Mouse (Mus musculus) neural tube, embryonic 15.5 days (tissue): ENCODE data around the gene Gm47995. TPM values are rescaled to one million over a fixed set of nuclear protein-coding genes. Genes with fewer than 3 reads are reported as not detected.

ENCODE experiments used
- ATAC-seq: fragments of 200-750 bp; cut with Nextera tagmentation; 2 replicates; pipeline ENCODE4 v1.8.0; 2017; ENCODE audit warnings: mild to moderate bottlenecking, moderate TSS enrichment, moderate library complexity; ENCODE audit not compliant: low FRiP score
- H3K27ac ChIP-seq: fragments of 300-500 bp; sonication (generic); replicated peaks from 2 replicates; pipeline ENCODE4 v1.5.1; 2015; ENCODE audit warnings: mild to moderate bottlenecking, inconsistent platforms
- H3K27me3 ChIP-seq: fragments of 300-500 bp; sonication (generic); replicated peaks from 2 replicates; pipeline ENCODE4 v1.6.1; 2015; ENCODE audit warnings: inconsistent platforms
- H3K36me3 ChIP-seq: fragments of 300-500 bp; sonication (generic); 2 replicates; pipeline ENCODE4 v1.6.1; 2015; ENCODE audit warnings: inconsistent platforms
- H3K4me1 ChIP-seq: fragments of 300-500 bp; sonication (generic); 2 replicates; pipeline ENCODE4 v1.6.1; 2015; ENCODE audit warnings: inconsistent platforms
- H3K4me2 ChIP-seq: fragments of 300-500 bp; sonication (generic); 2 replicates; pipeline ENCODE4 v1.6.1; 2015; ENCODE audit warnings: inconsistent platforms, mild to moderate bottlenecking, moderate library complexity
- H3K4me3 ChIP-seq: fragments of 300-500 bp; sonication (generic); replicated peaks from 2 replicates; pipeline ENCODE4 v1.5.1; 2015; ENCODE audit warnings: mild to moderate bottlenecking, inconsistent platforms
- H3K9ac ChIP-seq: fragments of 300-500 bp; sonication (generic); replicated peaks from 2 replicates; pipeline ENCODE4 v1.6.1; 2015; ENCODE audit warnings: mild to moderate bottlenecking, inconsistent platforms
- H3K9me3 ChIP-seq: fragments of 300-500 bp; sonication (generic); replicated peaks from 2 replicates; pipeline ENCODE4 v1.6.1; 2016; ENCODE audit warnings: inconsistent platforms
- WGBS: fragments of 180-500 bp; shearing (Covaris S2); methylation state at CpG from one replicate; pipeline ENCODE4 v1.1.7; 2015; ENCODE audit warnings: mixed read lengths; 5-methylcytosine and 5-hydroxymethylcytosine counted together
- polyA plus RNA-seq: library from polyadenylated mRNA; unstranded; fragments of >200 nt; fragmentation: Nextera tagmentation; extraction: Ambion mirVana; gene quantifications from 2 replicates; pipeline ENCODE4 v1.2.1, GENCODE M21; 2015

The Gm47995 gene
- polyA plus RNA-seq, 1 experiment from 2014 or later = not detected

DNA sequence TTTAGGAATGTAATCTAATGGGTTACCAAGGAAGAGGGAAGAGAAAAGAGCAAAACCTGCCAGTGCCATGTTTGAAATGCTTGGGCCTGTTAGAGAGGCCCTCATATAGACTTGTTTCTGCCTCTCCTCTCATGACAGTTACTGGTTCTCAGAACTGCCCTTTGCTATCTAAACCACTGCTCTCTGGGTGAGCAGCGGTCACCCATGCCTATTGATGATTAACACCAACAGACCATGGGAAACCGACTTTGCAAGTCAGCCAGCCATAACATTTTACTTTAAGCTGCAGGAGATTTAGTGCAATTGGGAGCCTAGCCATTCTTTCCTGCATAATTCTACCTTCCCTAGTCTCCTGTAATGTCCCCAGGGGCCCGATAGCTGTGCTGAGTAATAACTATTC is 18.2 kb downstream of the Gm47995 start:
- H3K9me3 ChIP-seq = no peaks in the 10 kb centered on the region
- no peaks in the 10 kb centered on the region for H3K36me3 ChIP-seq
- no peak overlapping the region for H3K27ac ChIP-seq
- no peaks in the 10 kb centered on the region for H3K27me3 ChIP-seq
- no peak for ATAC-seq
- no peak overlapping the region for H3K4me3 ChIP-seq
- H3K9ac ChIP-seq = no peak overlapping the region
- 61% methylated on average over 3 of the region's 3 CpGs for WGBS
- H3K4me2 ChIP-seq = no peak overlapping the region
- 0 out of 2 replicates have a peak, but pooled peaks cover 2% of the 10 kb centered on the region for H3K4me1 ChIP-seq

DNA sequence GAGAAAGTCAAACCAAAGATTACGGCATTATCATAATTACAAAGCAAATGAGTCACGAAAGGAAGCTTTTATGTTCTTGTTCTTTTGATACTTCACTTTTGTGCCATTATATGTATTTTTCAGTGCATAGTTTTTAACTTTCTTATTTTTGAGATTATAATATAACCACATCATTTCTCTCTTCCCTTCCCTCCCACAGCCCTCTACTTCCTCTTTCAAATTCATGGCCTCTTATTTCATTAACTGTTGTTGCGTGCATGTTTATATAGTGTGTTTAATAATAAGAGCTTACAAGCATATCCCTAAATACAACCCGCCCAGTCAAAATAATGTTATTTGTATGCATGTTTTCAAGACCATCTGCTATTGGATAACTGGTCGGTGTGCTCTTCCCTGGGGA is 20.8 kb downstream of the Gm47995 start:
- no peaks in the 10 kb centered on the region for H3K36me3 ChIP-seq
- 88% methylated on average over 5 of the region's 5 CpGs for WGBS
- no peak overlapping the region for H3K4me3 ChIP-seq
- H3K27ac ChIP-seq = no peak overlapping the region
- no peak for ATAC-seq
- H3K4me2 ChIP-seq = no peak overlapping the region
- no peaks in the 10 kb centered on the region for H3K9me3 ChIP-seq
- no peak overlapping the region for H3K9ac ChIP-seq
- 0 out of 2 replicates have a peak, but pooled peaks cover 2% of the 10 kb centered on the region for H3K4me1 ChIP-seq
- no peaks in the 10 kb centered on the region for H3K27me3 ChIP-seq

DNA sequence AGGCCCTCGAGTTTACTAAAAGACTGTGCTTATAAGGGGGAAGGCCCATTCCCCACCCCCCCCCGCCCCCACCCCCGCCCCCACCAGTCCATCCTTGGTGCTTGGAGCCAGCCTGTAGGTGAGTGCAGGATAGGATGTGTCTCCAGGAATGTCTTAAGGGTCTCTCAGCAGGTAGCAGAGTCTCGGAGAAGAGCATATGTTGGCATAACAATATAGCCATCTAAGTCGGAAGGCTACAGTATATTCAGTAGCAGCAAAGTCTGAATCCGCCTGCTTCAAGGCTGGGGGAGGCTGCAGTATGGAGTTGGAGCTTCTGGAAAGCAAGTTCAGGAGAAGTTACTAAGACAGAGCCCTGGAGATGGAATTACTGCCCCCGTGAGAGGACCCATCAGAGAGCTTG is 21.9 kb downstream of the Gm47995 start:
- H3K4me3 ChIP-seq = no peak overlapping the region
- H3K4me1 ChIP-seq = 0 out of 2 replicates have a peak, but pooled peaks cover 2% of the 10 kb centered on the region
- no peaks in the 10 kb centered on the region for H3K36me3 ChIP-seq
- WGBS = 75% methylated on average over 7 of the region's 7 CpGs
- no peaks in the 10 kb centered on the region for H3K27me3 ChIP-seq
- ATAC-seq = no peak
- no peak overlapping the region for H3K4me2 ChIP-seq
- no peak overlapping the region for H3K27ac ChIP-seq
- H3K9me3 ChIP-seq = no peaks in the 10 kb centered on the region
- no peak overlapping the region for H3K9ac ChIP-seq

DNA sequence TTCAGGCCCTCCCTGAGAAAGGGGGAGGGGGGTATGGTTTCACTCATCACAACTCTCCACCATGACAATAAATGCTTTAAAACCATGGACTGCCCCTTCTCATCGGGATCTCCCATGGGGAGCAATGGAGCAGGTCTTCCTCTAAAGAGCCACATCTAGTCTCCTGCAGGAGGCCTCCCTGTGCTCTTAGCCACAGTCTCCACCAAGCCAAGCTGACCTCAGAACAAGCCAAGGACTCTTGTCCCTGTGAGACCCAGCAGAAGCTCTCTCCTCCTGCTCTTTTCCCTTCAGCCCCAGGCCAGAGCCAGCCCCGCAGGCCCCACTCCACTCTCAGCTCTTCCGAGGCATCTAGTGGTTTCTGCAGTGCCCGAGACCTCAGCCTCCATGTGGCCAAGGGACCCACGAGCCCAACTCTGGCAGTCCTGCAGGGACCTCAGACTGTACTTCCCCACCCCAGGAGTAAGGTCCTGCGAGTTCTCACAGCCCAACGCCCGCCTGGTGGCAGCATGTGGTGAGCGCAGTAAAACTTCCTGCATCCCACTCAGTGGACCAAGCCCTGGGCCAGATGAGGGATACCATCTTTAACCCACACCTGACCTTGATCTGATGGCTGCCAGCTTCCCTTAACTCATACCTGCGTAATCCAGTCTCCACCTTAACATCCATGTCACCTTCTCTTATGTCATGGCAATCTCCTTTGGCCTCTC is 24.5 kb downstream of the Gm47995 start:
- Histone ChIP-seq H3K9ac (no peak overlapping the region), H3K27ac (no peak overlapping the region), H3K4me3 (no peak overlapping the region), H3K9me3 (no peaks in the 10 kb centered on the region), H3K36me3 (no peaks in the 10 kb centered on the region), H3K4me2 (no peak overlapping the region), H3K27me3 (no peaks in the 10 kb centered on the region), H3K4me1 (no peaks in the 10 kb centered on the region)
- 90% methylated on average over 10 of the region's 10 CpGs for WGBS
- ATAC-seq = no peak

DNA sequence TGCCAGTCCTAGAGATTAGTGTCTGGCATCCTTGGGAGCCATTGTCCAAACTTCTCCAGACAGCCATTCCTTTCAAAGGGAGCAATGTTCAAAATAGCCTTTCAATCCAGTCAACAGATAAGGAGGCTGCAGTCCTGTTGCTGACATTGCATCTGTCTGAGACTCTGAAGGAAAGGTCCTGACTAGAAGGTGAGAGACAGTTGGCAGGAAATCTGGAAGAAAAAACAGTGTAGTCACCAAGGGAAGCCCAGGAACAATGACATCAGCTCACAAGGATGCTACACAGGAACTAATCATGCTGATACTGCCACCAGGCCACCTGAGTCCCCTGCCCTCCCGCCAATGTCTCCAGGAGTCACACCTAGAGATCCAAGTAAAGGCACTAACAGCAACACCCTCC is 25.1 kb downstream of the Gm47995 start:
- no peak overlapping the region for H3K4me3 ChIP-seq
- H3K36me3 ChIP-seq = no peaks in the 10 kb centered on the region
- no peak overlapping the region for H3K4me2 ChIP-seq
- WGBS = 62% methylated on average over 1 of the region's 1 CpGs
- no peak for ATAC-seq
- H3K9me3 ChIP-seq = no peaks in the 10 kb centered on the region
- H3K27me3 ChIP-seq = no peaks in the 10 kb centered on the region
- H3K4me1 ChIP-seq = no peaks in the 10 kb centered on the region
- no peak overlapping the region for H3K27ac ChIP-seq
- no peak overlapping the region for H3K9ac ChIP-seq

DNA sequence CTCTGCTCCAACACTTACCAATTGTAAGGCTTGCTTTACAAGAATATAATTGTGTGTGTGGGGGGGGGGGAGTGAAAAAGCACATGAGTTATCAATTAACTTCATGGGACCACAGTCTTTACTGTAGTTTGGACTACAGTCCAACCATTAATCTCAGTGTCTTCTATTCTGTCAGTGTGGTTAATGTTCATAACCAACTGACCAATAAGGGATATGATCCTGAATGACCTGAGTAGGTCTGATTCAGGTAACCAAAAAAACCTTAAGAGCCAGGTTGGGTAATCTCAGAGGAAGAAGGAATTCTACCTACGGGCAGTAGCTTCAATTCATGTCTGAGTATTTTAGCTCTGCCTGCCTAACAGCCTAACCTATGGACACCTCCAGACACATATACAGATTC is 26.3 kb downstream of the Gm47995 start:
- no peaks in the 10 kb centered on the region for H3K9me3 ChIP-seq
- no peak overlapping the region for H3K27ac ChIP-seq
- 97% methylated on average over 1 of the region's 1 CpGs for WGBS
- no peaks in the 10 kb centered on the region for H3K27me3 ChIP-seq
- H3K4me1 ChIP-seq = no peaks in the 10 kb centered on the region
- H3K36me3 ChIP-seq = no peaks in the 10 kb centered on the region
- ATAC-seq = no peak
- no peak overlapping the region for H3K4me3 ChIP-seq
- no peak overlapping the region for H3K4me2 ChIP-seq
- no peak overlapping the region for H3K9ac ChIP-seq

DNA sequence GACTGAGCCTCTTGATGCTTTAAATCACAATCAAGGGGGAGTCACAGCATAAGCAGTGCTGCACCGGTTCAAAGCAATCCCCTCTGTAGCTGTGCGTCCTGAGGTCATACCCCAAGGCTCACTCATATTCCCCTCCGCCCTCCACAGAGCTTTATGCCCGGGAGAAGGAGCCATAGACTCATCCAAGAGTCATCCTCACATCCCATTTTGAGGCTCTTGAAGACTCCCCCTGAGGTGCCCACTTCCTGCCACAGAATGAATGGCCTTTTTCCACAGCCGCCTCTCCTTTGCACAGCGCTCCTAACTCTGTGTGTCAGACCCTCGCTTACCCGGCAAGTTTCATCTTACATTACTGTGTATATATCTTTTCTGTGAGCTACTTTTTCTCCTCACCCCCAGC is 29.3 kb downstream of the Gm47995 start:
- Histone ChIP-seq H3K4me3 (no peak overlapping the region), H3K27ac (no peak overlapping the region), H3K9ac (no peak overlapping the region), H3K27me3 (no peaks in the 10 kb centered on the region), H3K4me1 (no peaks in the 10 kb centered on the region), H3K9me3 (no peaks in the 10 kb centered on the region), H3K36me3 (no peaks in the 10 kb centered on the region), H3K4me2 (no peak overlapping the region)
- 83% methylated on average over 8 of the region's 8 CpGs for WGBS
- no peak for ATAC-seq

DNA sequence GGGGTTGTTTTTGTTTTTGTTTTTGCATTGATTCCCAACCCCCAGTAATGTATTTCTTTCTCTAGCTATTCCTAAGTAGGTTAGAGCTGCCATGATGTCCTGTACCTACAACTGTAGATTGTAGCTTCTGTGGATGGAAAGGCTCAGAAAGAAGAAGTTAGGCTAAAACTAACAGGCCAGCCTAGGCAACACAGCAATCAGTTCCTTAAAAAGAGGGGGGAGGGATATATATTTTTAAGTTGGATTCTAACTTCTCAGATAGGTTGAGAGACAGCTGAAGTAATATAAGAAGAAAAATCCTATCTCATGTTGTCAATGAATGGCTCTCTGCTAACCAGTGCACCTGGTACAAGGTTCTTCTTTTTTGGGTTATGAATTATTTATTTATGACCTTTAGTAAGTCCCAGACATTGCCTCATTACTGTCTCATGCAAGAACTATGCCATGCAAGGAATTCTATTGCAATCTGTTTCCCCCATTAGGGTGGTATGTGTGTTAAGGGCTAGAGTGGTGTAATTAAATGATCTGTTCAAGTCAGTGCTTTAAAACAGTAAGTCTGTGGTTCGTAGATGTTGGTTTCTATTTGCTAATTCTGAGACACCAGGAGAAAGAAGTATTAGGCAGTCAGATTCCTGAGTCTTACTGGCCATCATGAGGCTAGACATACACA is 30.2 kb downstream of the Gm47995 start:
- no peak for ATAC-seq
- Histone ChIP-seq H3K4me1 (no peaks in the 10 kb centered on the region), H3K4me3 (no peak overlapping the region), H3K27me3 (no peaks in the 10 kb centered on the region), H3K36me3 (no peaks in the 10 kb centered on the region), H3K27ac (no peak overlapping the region), H3K9me3 (no peaks in the 10 kb centered on the region), H3K9ac (no peak overlapping the region), H3K4me2 (no peak overlapping the region)
- 61% methylated on average over 1 of the region's 1 CpGs for WGBS

DNA sequence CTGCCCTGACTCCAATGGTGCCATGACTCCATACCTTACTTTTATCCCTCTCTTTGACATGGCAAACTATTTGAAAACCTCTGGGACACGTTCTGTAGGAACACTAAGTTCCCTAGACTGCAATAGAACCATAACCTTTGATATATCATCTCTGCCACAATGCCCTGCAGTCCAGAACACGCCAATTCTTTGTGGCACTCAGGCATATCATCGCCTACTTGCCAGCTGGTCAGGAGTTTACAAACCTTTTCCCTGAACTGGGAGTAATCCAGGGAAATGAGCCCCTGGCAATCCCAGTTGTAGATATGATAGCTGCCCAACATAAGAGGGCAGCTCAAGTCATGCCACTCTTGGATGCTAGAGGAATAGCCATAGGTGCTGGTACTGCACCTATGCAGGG is 34.1 kb downstream of the Gm47995 start:
- H3K4me1 ChIP-seq = no peaks in the 10 kb centered on the region
- no peak overlapping the region for H3K4me2 ChIP-seq
- no peak for ATAC-seq
- H3K9me3 ChIP-seq = no peaks in the 10 kb centered on the region
- H3K27me3 ChIP-seq = no peaks in the 10 kb centered on the region
- no peak overlapping the region for H3K27ac ChIP-seq
- 78% methylated on average over 3 of the region's 3 CpGs for WGBS
- no peaks in the 10 kb centered on the region for H3K36me3 ChIP-seq
- no peak overlapping the region for H3K4me3 ChIP-seq
- no peak overlapping the region for H3K9ac ChIP-seq

DNA sequence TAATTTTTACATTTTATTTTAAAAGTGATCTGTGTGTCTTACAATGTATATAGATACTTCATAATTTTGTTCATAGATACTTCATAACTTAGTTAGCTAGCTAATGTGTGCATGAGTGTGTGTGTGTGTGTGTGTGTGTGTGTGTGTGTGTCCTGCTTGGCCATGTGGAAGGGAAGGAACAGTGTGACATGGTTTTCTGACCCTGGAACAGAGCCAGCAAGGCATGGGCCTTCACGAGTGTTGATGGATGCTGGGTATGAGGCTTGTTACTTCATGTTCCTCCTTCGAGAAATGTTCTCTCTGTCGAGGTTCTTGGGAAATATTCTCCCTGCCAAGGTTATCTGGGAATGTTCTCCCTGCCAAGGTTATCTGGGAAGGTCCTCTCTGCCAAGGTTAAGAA is 35.5 kb downstream of the Gm47995 start:
- no peaks in the 10 kb centered on the region for H3K9me3 ChIP-seq
- no peak overlapping the region for H3K4me3 ChIP-seq
- 87% methylated on average over 3 of the region's 3 CpGs for WGBS
- no peak overlapping the region for H3K27ac ChIP-seq
- ATAC-seq = no peak
- H3K27me3 ChIP-seq = no peaks in the 10 kb centered on the region
- H3K4me1 ChIP-seq = no peaks in the 10 kb centered on the region
- H3K9ac ChIP-seq = no peak overlapping the region
- no peaks in the 10 kb centered on the region for H3K36me3 ChIP-seq
- H3K4me2 ChIP-seq = no peak overlapping the region

DNA sequence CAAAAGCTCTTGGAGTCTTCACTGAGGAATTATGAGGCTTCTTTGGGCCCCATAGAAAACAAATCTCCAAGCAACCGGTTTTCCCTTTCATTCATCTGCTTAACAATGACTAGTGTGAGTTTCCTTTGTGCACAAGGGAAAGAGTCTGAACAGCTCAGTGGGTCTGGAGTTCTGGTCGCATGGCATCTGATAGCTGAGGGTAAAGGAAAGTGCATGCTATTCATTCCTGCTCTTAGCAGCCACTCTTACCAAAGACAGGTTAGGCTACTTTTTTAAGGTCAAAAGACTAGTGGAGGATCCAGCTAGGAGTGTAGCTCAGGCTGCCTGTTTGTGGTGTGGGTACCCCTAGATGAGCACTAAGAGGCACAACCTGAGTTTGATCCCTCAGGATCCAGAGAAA is 37.3 kb downstream of the Gm47995 start:
- no peaks in the 10 kb centered on the region for H3K4me1 ChIP-seq
- H3K9ac ChIP-seq = no peak overlapping the region
- WGBS = 17% methylated on average over 2 of the region's 2 CpGs
- no peak overlapping the region for H3K4me2 ChIP-seq
- no peak overlapping the region for H3K27ac ChIP-seq
- no peaks in the 10 kb centered on the region for H3K27me3 ChIP-seq
- H3K9me3 ChIP-seq = no peaks in the 10 kb centered on the region
- no peak overlapping the region for H3K4me3 ChIP-seq
- ATAC-seq = no peak
- H3K36me3 ChIP-seq = no peaks in the 10 kb centered on the region

DNA sequence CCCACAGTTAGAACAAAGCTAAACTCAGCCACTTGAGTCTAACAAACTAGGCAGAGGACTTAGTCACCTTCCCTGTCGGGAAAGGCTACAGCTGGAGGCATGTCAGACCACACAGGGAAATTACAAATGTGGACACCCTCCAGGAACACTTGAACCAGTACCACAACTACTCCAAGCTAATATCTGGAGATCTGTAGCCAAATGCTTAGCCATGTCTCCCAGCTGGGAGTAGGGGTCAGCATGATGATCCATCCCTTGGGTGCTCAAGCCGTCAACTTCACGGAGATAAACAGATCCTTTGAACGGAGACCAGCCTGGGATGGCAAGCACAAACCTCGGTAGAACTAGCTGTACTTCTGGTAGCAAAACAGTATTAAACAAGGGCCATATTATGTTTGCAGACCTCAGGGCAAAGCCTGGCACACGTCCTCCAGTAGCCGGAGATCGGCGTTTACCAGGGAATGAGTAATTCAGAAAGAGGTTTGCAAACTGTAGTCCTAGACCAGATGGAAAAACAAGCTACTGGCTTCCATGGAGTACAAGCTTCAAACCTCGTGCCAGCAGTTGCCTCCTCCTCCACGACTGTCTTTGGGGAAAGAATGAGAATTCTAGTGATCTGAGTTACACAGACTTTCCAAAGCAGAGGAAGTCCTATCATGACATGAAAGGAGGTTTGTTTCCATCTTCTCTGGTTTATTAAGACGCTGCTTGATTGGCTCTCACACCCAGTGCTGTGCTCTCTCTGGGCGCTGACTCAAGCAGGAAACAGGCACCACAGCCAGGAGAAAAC is 38.1 kb downstream of the Gm47995 start:
- no peak overlapping the region for H3K9ac ChIP-seq

More for the DNA sequence above, 38.1 kb downstream of the Gm47995 start:
- WGBS = 82% methylated on average over 13 of the region's 13 CpGs
- H3K4me3 ChIP-seq = no peak overlapping the region
- ATAC-seq = no peak
- H3K27me3 ChIP-seq = no peaks in the 10 kb centered on the region
- H3K36me3 ChIP-seq = no peaks in the 10 kb centered on the region
- H3K9me3 ChIP-seq = no peaks in the 10 kb centered on the region
- H3K4me2 ChIP-seq = no peak overlapping the region
- H3K27ac ChIP-seq = no peak overlapping the region
- no peaks in the 10 kb centered on the region for H3K4me1 ChIP-seq
